Mouse (Mus musculus) embryo, embryonic 10 days (tissue): ENCODE measurements at regions not wholly inside any gene's neighbourhood (a gene's known extent, or its start where the extent isn't known, plus 50 kb on each side); places are given as distances from the start of the nearest gene placed in this dataset.

Experiments used
- DNase-seq: peaks from one replicate; pipeline ENCODE4 v3.0.0-alpha.2; 2015; ENCODE audit warnings: low spot score

DNA sequence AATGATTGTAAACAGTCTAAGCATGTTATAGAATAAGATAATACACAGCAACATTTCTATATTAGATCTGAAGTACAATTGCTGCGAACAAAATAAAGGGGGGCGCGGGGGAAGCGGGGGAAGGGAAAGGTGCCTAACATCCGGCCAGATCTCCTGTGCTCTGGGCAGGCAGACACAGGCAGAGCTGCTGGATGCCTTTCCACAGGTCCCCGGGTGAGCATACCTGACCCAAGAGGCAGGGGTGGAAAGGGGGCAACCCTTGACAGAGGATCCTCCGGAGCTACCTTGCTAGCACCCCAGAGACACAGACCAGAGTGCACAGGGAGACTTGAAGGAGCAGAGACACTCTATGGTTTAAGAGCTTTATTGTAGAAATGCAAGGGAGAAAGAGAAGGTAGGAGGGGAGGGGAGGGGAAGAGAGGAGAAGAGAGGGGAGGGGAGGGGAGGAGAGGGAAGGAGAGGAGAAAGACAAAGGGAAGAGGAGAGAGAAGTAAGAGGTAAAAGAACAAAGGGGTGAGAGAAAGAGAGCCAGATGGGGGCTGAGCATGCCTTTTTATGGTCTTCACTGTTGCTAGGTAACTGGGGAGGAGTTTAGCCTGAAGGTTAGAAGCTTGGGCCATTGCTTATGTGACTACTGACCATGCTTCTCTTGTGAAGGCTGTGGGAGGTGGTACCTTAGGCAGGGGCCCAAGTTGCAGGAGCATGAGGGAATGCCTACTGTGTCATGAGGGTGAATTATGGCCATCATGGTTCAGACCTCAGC lies 308.2 kb upstream of the Negr1 start:
- no peak for DNase-seq

- no peak for DNase-seq
These were observed 304.9 kb upstream of the Negr1 start for GRCm38 (mm10) chr3:156256719-156257118.

DNA sequence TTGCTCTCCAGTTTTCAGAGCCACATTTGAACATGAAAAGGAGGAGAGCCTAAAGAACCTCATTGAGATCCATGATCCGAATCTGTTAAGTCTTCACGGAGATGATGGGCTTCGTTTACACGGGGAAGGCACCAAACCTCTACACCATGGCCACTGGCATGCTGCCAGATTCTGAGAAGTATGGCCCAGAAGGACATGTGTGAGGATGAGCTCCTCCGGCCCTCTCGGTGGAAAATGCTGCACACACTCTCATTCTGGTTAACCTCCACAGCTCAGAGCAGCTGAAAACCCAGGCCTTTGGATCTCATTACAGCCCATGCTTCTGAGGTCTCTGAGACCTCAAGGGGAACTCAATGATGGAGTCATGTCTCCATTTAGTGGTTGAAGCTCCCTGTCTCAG lies 296.9 kb upstream of the Negr1 start:
- DNase-seq = no peak

DNA sequence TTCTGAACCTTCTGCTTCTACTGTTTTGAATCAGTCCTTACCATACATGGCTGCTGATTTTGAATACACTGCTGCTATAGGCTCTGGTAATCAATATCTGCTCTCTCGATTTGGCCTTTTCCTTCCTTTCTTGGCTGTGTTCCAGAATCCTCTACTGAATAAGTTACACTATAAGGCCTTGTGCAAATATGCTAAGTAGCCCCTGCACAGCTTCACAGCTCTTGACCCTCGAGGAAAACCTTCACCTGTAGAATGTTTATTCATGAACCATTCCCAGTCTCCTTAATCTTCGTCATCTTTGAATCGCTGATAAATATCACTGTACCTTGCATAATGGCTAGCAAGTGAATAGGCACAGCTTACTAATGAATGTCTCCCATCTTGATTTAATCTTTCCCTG lies 293.9 kb upstream of the Negr1 start:
- DNase-seq = no peak

DNA sequence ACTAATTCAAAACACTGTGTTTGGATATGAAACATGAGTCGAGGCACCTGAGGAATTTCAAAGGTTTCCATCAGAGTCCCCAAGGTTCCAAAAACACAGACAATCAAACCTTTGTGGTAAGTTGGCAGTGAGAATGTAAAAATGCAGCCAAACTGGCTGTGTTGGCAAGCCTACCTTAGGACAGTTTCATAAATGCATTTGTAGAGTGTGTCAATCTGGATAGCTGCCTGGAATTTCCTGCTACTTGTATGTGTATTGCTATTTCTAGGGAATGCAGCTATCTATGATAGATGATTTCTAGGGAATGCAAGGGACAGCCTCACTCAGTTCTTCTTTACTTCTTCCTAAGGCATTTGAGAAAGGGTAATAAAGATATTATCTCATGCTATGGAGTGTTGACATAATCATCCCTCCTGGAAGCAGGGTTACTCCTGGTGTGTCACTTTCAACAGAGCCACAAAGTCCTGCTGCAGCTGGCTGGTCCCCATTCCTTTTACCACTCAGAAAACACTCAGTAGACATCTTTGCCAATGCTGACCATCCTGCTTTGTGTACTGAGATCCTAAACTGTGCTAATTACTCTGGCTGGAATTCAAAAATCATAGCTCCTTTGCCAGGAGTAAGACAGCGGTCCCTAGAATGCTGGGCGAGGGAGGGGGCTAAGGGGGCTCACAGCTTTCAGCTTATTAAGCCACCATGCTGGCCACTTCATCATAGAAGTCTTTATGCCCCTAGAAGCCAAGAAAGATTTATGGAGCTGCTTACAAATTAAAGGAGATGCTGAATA lies 261.4 kb upstream of the Negr1 start:
- no peak for DNase-seq

- DNase-seq = no peak
These were observed 260.3 kb upstream of the Negr1 start for GRCm38 (mm10) chr3:156301302-156301701.

DNA sequence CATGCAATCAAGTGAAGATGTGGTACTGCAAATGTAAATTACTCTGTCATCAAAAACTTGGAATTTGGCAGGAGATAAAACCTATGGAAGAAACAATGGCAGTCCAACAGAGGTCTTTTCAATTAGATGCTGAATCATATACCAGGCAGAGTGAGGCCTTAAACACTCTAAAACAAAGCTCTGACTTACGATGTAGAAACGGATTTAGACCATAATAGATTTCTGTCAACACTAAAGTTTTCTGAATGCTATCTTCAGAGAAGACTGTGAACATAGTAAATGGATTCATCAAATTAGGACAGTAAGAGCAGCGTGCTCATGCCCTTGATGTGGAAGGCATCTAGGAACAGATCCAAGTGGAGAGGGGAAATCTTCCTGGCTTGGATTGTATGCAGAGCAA lies 259.8 kb upstream of the Negr1 start:
- no peak for DNase-seq

- peak; percentile 8 for DNase-seq
These were observed 257.4 kb upstream of the Negr1 start for GRCm38 (mm10) chr3:156304174-156304573.

- DNase-seq = peak; percentile 4
These were observed 256.5 kb upstream of the Negr1 start for GRCm38 (mm10) chr3:156305064-156305463.

GRCm38 (mm10) chr3:156335033-156335793 lies 226.4 kb upstream of the Negr1 start:
- no peak for DNase-seq

- DNase-seq = no peak
These were observed 220.1 kb upstream of the Negr1 start for GRCm38 (mm10) chr3:156341484-156341883.

- DNase-seq = peak; percentile 40
These were observed 209.9 kb upstream of the Negr1 start for GRCm38 (mm10) chr3:156351727-156352126.

DNA sequence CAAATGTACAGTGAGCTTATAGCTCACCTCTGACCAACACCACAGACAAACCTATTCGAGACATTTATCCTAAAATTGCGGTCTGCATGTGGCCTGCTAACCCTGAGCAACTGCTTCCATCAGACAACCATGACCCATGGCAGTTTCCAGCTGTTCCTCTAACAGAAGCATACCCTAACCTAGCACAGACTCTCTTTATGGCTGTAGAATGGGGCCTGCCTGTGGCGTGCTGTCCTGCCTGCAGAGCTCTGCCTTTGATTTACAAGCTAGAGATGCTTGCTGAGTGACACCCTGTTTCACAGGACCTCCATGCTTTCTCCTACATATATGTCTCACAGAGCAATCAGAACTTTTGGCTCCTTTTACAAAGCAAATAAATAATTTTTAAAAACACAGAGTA lies 208.2 kb upstream of the Negr1 start:
- DNase-seq = peak; percentile 26

- DNase-seq = no peak
These were observed 207.6 kb upstream of the Negr1 start for GRCm38 (mm10) chr3:156353841-156354473.

DNA sequence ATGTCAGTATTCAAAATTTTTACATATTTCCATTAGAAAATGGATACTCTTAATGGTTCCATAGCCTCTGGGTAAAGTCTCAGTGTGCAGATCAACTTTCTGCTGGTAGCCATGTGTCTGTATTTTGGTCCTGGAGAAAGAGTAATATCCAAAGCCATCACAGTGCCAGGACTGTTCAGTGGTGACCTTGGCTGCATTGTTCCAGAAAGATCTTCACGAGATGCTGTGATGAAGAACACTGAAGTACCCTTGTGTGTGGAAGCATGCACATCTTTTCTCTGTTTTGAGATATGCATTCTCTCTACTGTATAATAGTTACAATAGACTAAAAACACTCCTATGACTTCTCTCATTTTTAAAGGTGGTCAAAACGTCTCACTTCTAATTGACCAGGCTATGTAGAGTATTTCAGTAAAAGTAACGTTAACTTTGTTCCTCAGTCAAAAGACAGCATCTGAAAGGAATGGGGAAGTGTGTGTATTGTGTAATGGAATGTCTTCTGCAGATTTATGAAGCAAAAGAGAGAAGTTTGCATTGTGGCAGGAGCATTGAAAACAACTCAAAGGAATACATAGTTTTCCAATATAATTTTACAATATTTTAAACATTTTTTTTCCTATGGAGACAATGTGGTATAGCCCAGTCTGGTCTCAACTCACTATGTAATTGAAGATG lies 192.8 kb upstream of the Negr1 start:
- no peak for DNase-seq

DNA sequence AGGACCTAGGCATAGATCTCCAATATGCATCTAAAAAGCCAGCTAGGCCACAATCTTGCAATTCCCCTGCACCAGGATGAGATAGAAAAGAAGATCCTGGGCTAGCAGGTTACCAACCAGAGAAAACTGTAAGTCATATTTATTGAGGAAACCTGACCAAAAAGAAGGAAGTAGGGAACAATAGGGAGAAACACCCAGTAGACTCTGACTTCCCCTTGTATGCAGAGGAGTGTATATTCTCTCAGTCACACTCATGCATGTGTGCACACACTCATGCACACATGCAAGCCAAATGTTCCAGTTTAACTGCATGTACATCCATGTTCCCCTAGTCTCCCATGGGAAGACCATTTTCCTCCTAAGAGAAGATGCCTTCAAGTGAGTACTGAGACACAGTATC lies 184.9 kb upstream of the Negr1 start:
- no peak for DNase-seq

GRCm38 (mm10) chr3:156382919-156383318 lies 178.7 kb upstream of the Negr1 start:
- DNase-seq = no peak

DNA sequence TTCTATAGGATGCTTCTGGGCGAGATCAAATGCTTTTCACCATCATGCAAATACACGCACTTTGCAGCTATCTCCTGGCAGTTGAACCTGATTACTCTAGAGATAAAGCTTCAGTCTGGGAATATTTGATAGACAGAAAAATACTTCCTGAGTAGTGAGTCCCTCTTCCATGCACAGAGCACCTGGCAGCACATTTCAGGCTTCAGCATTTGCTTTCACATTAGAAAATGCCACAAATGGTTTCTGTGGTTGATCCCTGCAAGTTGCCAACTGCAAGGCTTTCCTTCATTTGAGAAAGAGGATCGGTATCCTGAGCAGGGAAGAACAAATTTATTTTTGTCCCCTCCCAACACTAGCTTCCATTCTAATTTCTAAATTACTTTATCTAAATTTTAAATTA lies 155.5 kb upstream of the Negr1 start:
- no peak for DNase-seq

GRCm38 (mm10) chr3:156407112-156407511 lies 154.5 kb upstream of the Negr1 start:
- no peak for DNase-seq

DNA sequence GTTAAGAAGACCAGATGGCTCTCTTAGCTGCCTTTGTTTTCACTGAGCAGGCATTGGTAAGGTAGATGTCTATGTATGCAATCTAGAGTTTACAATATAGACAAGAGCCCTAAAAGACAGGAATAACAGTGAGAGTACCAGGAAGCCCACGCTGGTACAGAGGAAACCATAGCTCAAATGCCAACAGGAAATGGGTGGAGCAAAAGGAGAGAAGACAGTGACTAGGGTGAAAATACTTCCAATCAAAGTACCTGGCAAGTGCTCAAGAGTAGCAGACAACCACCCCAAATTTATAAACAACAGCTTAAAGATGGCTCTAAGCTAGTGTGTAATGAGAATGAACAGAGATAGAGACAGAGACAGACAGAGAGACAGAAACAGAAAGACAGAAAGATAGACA lies 151.5 kb upstream of the Negr1 start:
- DNase-seq = no peak

DNA sequence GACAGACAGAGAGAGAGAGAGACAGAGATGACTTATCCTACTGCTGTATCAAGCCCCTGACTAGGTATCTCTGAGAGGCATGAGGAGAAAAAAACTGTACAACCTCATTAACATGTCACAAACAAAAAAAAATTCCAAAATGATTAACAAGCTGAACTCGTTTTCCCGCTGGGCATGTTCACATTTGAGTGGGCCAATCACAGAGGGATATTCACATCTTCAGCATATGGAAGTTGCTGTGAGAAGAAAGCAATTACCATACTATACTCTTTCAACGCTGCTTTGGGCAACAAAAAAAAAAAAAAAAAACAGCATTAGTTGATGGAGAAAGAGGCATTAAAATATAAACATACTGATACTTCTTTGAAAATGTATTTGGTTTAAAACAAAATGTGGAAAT lies 148.8 kb upstream of the Negr1 start:
- DNase-seq = no peak
